Mouse (Mus musculus) midbrain, embryonic 14.5 days (tissue): ENCODE measurements around the gene Gm9745. TPM values are rescaled to one million over a fixed set of nuclear protein-coding genes. Genes with fewer than 3 reads are reported as not detected.
"Not testable (repeated sequence)": the region's sequence is repeated elsewhere in the genome, so short reads cannot be mapped to it uniquely, and the experiment has no call there.

Source experiments
- ATAC-seq: fragments of 200-750 bp; cut with Nextera tagmentation; 2 replicates; pipeline ENCODE4 v1.8.0; 2017; ENCODE audit warnings: moderate number of reproducible peaks, moderate library complexity; ENCODE audit not compliant: low FRiP score, low TSS enrichment
- DNase-seq: peaks from one replicate; pipeline ENCODE4 v3.0.0-alpha.2; 2015
- H3K27ac ChIP-seq: fragments of 300-500 bp; sonication (generic); replicated peaks from 2 replicates; pipeline ENCODE4 v1.5.1; 2014; ENCODE audit warnings: mild to moderate bottlenecking, low read depth, low read length, moderate library complexity
- H3K27me3 ChIP-seq: fragments of 300-500 bp; sonication (generic); 2 replicates; pipeline ENCODE4 v1.6.1; 2014; ENCODE audit warnings: low read length, control low read depth, mixed read lengths; ENCODE audit not compliant: control insufficient read depth, insufficient read depth
- H3K36me3 ChIP-seq: fragments of 300-500 bp; sonication (generic); 2 replicates; pipeline ENCODE4 v1.6.1; 2014; ENCODE audit warnings: low read length, control low read depth; ENCODE audit not compliant: control insufficient read depth, insufficient read depth
- H3K4me1 ChIP-seq: fragments of 300-500 bp; sonication (generic); 2 replicates; pipeline ENCODE4 v1.6.1; 2014; ENCODE audit warnings: mild to moderate bottlenecking, antibody characterized with exemption, low read length, control low read depth; ENCODE audit not compliant: control insufficient read depth, insufficient read depth
- H3K4me2 ChIP-seq: fragments of 300-500 bp; sonication (generic); 2 replicates; pipeline ENCODE4 v1.6.1; 2014; ENCODE audit warnings: mild to moderate bottlenecking, low read length, moderate library complexity
- H3K4me3 ChIP-seq: fragments of 300-500 bp; sonication (generic); replicated peaks from 2 replicates; pipeline ENCODE4 v1.5.1; 2014; ENCODE audit warnings: low read depth, low read length
- H3K9ac ChIP-seq: fragments of 300-500 bp; sonication (generic); replicated peaks from 2 replicates; pipeline ENCODE4 v1.6.1; 2014; ENCODE audit warnings: mild to moderate bottlenecking, low read length, moderate library complexity
- H3K9me3 ChIP-seq: fragments of 300-500 bp; sonication (generic); 2 replicates; pipeline ENCODE4 v1.6.1; 2016; ENCODE audit warnings: low read length, control low read depth, mixed read lengths; ENCODE audit not compliant: control insufficient read depth
- WGBS: fragments of 180-500 bp; shearing (Covaris S2); extraction: QIAGEN DNeasy Blood & Tissue Kit; methylation state at CpG from one replicate; pipeline ENCODE4 v1.1.7; 2014; 5-methylcytosine and 5-hydroxymethylcytosine counted together
- polyA plus RNA-seq: library from polyadenylated mRNA; unstranded; fragments of >200 nt; fragmentation: Nextera tagmentation; extraction: Ambion mirVana; gene quantifications from 2 replicates; pipeline ENCODE4 v1.2.1, GENCODE M21; 2014

Gm9745 gene
- polyA plus RNA-seq: not detected in 2 replicates

- ATAC-seq, H3K4me2 ChIP-seq, H3K9ac ChIP-seq, H3K4me1 ChIP-seq, H3K4me3 ChIP-seq, H3K9me3 ChIP-seq, H3K27me3 ChIP-seq, DNase-seq, H3K27ac ChIP-seq, H3K36me3 ChIP-seq: not testable (repeated sequence)
These were observed at the start of gene Gm9745 for GRCm38 (mm10) chr13:8948131-8948530. Gene Gm9745 (minus strand): TSS chr13:8948231.

- 89% methylated on average over 5 of the region's 5 CpGs for WGBS
These were observed 49.2 kb upstream of the Gm9745 start for GRCm38 (mm10) chr13:8997221-8997620.

GRCm38 (mm10) chr13:8995990-8996786 lies 48.2 kb upstream of the Gm9745 start, which contains the start of gene Gtpbp4:
Gene Gtpbp4 (minus strand): TSS chr13:8996083.
- peaks cover 13% of the 10 kb centered on the region for H3K4me1 ChIP-seq
- ATAC-seq (peak; percentile 98), DNase-seq (peak; percentile 99)
- H3K9me3 ChIP-seq: no peaks in the 10 kb centered on the region
- H3K27ac ChIP-seq: peak within 1 kb of the TSS; percentile 76
- H3K4me2 ChIP-seq: peak within 1 kb of the TSS; percentile 89
- peak within 1 kb of the TSS; percentile 84 for H3K9ac ChIP-seq
- H3K4me3 ChIP-seq: peak within 1 kb of the TSS; percentile 72
- WGBS: under 1% methylated on average over 51 of the region's 51 CpGs
- no peaks in the 10 kb centered on the region for H3K27me3 ChIP-seq
- peaks cover 5% of the 10 kb centered on the region; the same call in 1 of the 2 replicates for H3K36me3 ChIP-seq

More at GRCm38 (mm10) chr13:8997221-8997620, 49.2 kb upstream of the Gm9745 start:
- not testable (repeated sequence) for H3K4me3 ChIP-seq, H3K27me3 ChIP-seq, H3K9me3 ChIP-seq, H3K9ac ChIP-seq, H3K36me3 ChIP-seq, H3K4me2 ChIP-seq, ATAC-seq, H3K27ac ChIP-seq, DNase-seq
- peaks cover 13% of the 10 kb centered on the region for H3K4me1 ChIP-seq

GRCm38 (mm10) chr13:8995159-8995989 lies 47.3 kb upstream of the Gm9745 start:
- H3K4me3 ChIP-seq: peak overlapping the region; percentile 72
- peak; percentile 45 for DNase-seq
- H3K27me3 ChIP-seq: no peaks in the 10 kb centered on the region
- ATAC-seq: peak; percentile 78
- H3K4me2 ChIP-seq: peak overlapping the region; percentile 89
- peaks cover 13% of the 10 kb centered on the region for H3K4me1 ChIP-seq
- peaks cover 11% of the 10 kb centered on the region for H3K36me3 ChIP-seq
- H3K9me3 ChIP-seq: no peaks in the 10 kb centered on the region
- H3K9ac ChIP-seq: peak overlapping the region; percentile 65
- peak overlapping the region; percentile 60 for H3K27ac ChIP-seq
- WGBS: 4% methylated on average over 33 of the region's 33 CpGs

GRCm38 (mm10) chr13:8992231-8992630 lies 44.2 kb upstream of the Gm9745 start:
- H3K4me3 ChIP-seq: no peak overlapping the region
- H3K4me2 ChIP-seq: no peak overlapping the region
- peaks cover 13% of the 10 kb centered on the region for H3K4me1 ChIP-seq
- DNase-seq (no peak), ATAC-seq (no peak)
- no peaks in the 10 kb centered on the region for H3K27me3 ChIP-seq
- H3K9me3 ChIP-seq: no peaks in the 10 kb centered on the region
- H3K9ac ChIP-seq: no peak overlapping the region
- 96% methylated on average over 6 of the region's 6 CpGs for WGBS
- H3K36me3 ChIP-seq: peaks cover 41% of the 10 kb centered on the region
- H3K27ac ChIP-seq: no peak overlapping the region

GRCm38 (mm10) chr13:8972972-8973371 lies 24.9 kb upstream of the Gm9745 start:
- DNase-seq: no peak
- 94% methylated on average over 3 of the region's 3 CpGs for WGBS
- no peak for ATAC-seq
- H3K36me3 ChIP-seq: peaks cover 91% of the 10 kb centered on the region
- no peaks in the 10 kb centered on the region for H3K27me3 ChIP-seq
- no peak overlapping the region for H3K9ac ChIP-seq
- no peaks in the 10 kb centered on the region for H3K9me3 ChIP-seq
- no peak overlapping the region for H3K4me2 ChIP-seq
- H3K4me3 ChIP-seq: no peak overlapping the region
- H3K4me1 ChIP-seq: no peaks in the 10 kb centered on the region
- H3K27ac ChIP-seq: no peak overlapping the region

GRCm38 (mm10) chr13:8972369-8972768 lies 24.3 kb upstream of the Gm9745 start:
- Histone ChIP-seq H3K9me3 (no peaks in the 10 kb centered on the region), H3K36me3 (peaks cover 91% of the 10 kb centered on the region), H3K27ac (no peak overlapping the region), H3K4me2 (no peak overlapping the region), H3K27me3 (no peaks in the 10 kb centered on the region), H3K9ac (no peak overlapping the region), H3K4me1 (no peaks in the 10 kb centered on the region), H3K4me3 (no peak overlapping the region)
- ATAC-seq: no peak
- no peak for DNase-seq

GRCm38 (mm10) chr13:8967742-8968141 lies 19.7 kb upstream of the Gm9745 start:
- no peak overlapping the region for H3K27ac ChIP-seq
- no peak overlapping the region for H3K4me2 ChIP-seq
- H3K4me1 ChIP-seq: no peaks in the 10 kb centered on the region
- no peak overlapping the region for H3K4me3 ChIP-seq
- H3K9ac ChIP-seq: no peak overlapping the region
- H3K27me3 ChIP-seq: no peaks in the 10 kb centered on the region
- ATAC-seq (no peak), DNase-seq (no peak)
- no peaks in the 10 kb centered on the region for H3K9me3 ChIP-seq
- peaks cover 44% of the 10 kb centered on the region for H3K36me3 ChIP-seq
- 96% methylated on average over 8 of the region's 8 CpGs for WGBS
